ENCODE assay signal across 8 mouse cellular contexts in genomic region chr10:18233891-18234290, GRCm38 (mm10). TPM values are rescaled to one million over a fixed set of nuclear protein-coding genes. Genes with fewer than 3 reads are reported as not detected.
DNase-seq lines count a peak whose midpoint lies in the region; ATAC-seq lines count a peak whose summit lies in the region.

No protein-coding gene starts in this region.

- 40% methylated on average over 3 of the region's 3 CpGs for WGBS in lung, embryonic 15.5 days
- 55% methylated on average over 3 of the region's 3 CpGs for WGBS in intestine, embryonic 14.5 days
- WGBS in neural tube, embryonic 13.5 days = 53% methylated on average over 3 of the region's 3 CpGs

- H3K4me1 ChIP-seq in lung, embryonic 15.5 days = no peaks in the 10 kb centered on the region
- H3K4me1 ChIP-seq in intestine, embryonic 14.5 days (replicated peaks; ENCODE audit: control insufficient read depth, insufficient read depth, low read length) = peaks cover 5% of the 10 kb centered on the region; the same call in 1 of the 2 replicates
- peaks cover 9% of the 10 kb centered on the region for H3K4me1 ChIP-seq in neural tube, embryonic 13.5 days (replicated peaks)

- H3K4me2 ChIP-seq in lung, embryonic 15.5 days = peak overlapping the region; percentile 77
- peak overlapping the region; percentile 62 for H3K4me2 ChIP-seq in intestine, embryonic 14.5 days (ENCODE audit: low read length)
- H3K4me2 ChIP-seq in neural tube, embryonic 13.5 days = peak overlapping the region; percentile 78

- no peaks in the 10 kb centered on the region for H3K36me3 ChIP-seq in lung, embryonic 15.5 days
- H3K36me3 ChIP-seq in intestine, embryonic 14.5 days (ENCODE audit: control insufficient read depth, insufficient read depth, low read length) = no peaks in the 10 kb centered on the region
- no peaks in the 10 kb centered on the region for H3K36me3 ChIP-seq in neural tube, embryonic 13.5 days

- no peak for ATAC-seq in lung, embryonic 15.5 days (ENCODE audit: borderline replicate concordance, extremely low read depth, low FRiP score, low TSS enrichment)
- ATAC-seq in intestine, embryonic 14.5 days (replicated peaks; ENCODE audit: low FRiP score, low TSS enrichment, low read depth) = no peak
- ATAC-seq in neural tube, embryonic 13.5 days (ENCODE audit: low read depth) = no peak

- H3K27ac ChIP-seq in lung, embryonic 15.5 days = no peak overlapping the region
- no peak overlapping the region for H3K27ac ChIP-seq in intestine, embryonic 14.5 days (ENCODE audit: low read depth)
- no peak overlapping the region for H3K27ac ChIP-seq in neural tube, embryonic 13.5 days (replicated peaks)

- no peak overlapping the region for H3K9ac ChIP-seq in lung, embryonic 15.5 days
- H3K9ac ChIP-seq in intestine, embryonic 14.5 days (ENCODE audit: low read length) = no peak overlapping the region
- no peak overlapping the region for H3K9ac ChIP-seq in neural tube, embryonic 13.5 days

- H3K27me3 ChIP-seq in lung, embryonic 15.5 days = no peaks in the 10 kb centered on the region
- no peaks in the 10 kb centered on the region for H3K27me3 ChIP-seq in intestine, embryonic 14.5 days (replicated peaks; ENCODE audit: control insufficient read depth, insufficient read depth, low read length)
- H3K27me3 ChIP-seq in neural tube, embryonic 13.5 days = no peaks in the 10 kb centered on the region

- H3K4me3 ChIP-seq in lung, embryonic 15.5 days = no peak overlapping the region
- 0 out of 2 replicates have a peak overlapping the region, but pooled peaks have one; percentile 71 for H3K4me3 ChIP-seq in intestine, embryonic 14.5 days (ENCODE audit: low read depth, low read length)
- H3K4me3 ChIP-seq in neural tube, embryonic 13.5 days = peak overlapping the region; percentile 60

- peak; percentile 21 to 23 for DNase-seq in cerebellum, postnatal 14 days
- no peak for DNase-seq in cerebellum, adult 18-20 months
- DNase-seq in lung, postnatal 14 days = no peak
- no peak for DNase-seq in intestine, embryonic 14.5 days (ENCODE audit: low spot score)
- no peak for DNase-seq in right cerebral cortex, postnatal 4 days
- no peak for DNase-seq in urinary bladder, adult 18-20 months (ENCODE audit: low spot score in 2 of 2)

- H3K9me3 ChIP-seq in lung, embryonic 15.5 days = no peaks in the 10 kb centered on the region
- no peaks in the 10 kb centered on the region for H3K9me3 ChIP-seq in intestine, embryonic 14.5 days (ENCODE audit: control insufficient read depth, low read length)
- H3K9me3 ChIP-seq in neural tube, embryonic 13.5 days = no peaks in the 10 kb centered on the region

RNA-seq across cellular contexts. Expression of gene Ccdc28a, which starts 0.9 kb away (rescaled TPM):
- polyA plus RNA-seq in lung, embryonic 15.5 days (2015; fragmentation: Nextera tagmentation; extraction: Ambion mirVana) = 9.7 and 10.2 TPM in 2 replicates
- 20.0 and 23.2 TPM in 2 replicates for polyA plus RNA-seq in intestine, embryonic 14.5 days (2014; fragmentation: Nextera tagmentation; extraction: Ambion mirVana)
- polyA plus RNA-seq in neural tube, embryonic 13.5 days (2015; fragmentation: Nextera tagmentation; extraction: Ambion mirVana) = 6.5 and 8.7 TPM in 2 replicates

RNA-seq across cellular contexts. Expression of gene Ect2l, which starts 23.2 kb away (rescaled TPM):
- 0.39 and 0.55 TPM in 2 replicates for polyA plus RNA-seq in lung, embryonic 15.5 days (2015; fragmentation: Nextera tagmentation; extraction: Ambion mirVana)
- polyA plus RNA-seq in intestine, embryonic 14.5 days (2014; fragmentation: Nextera tagmentation; extraction: Ambion mirVana) = 0.38 TPM in 1 of 2 replicates, not detected in the other
- 0.32 TPM in 1 of 2 replicates, not detected in the other for polyA plus RNA-seq in neural tube, embryonic 13.5 days (2015; fragmentation: Nextera tagmentation; extraction: Ambion mirVana)

Comparison
In these comparisons a context has a peak if more than half of its experiments do, and no peak if none do; other contexts are left out.
1. DNase-seq: peak in cerebellum, postnatal 14 days (2 of 2); none in cerebellum, adult 18-20 months (0 of 2), lung, postnatal 14 days (single experiment), intestine, embryonic 14.5 days (single experiment), right cerebral cortex, postnatal 4 days (single experiment) and urinary bladder, adult 18-20 months (0 of 2).
2. Peak in every context shown above with its lines, with median percentiles within 50 percentile points of each other: H3K4me2 ChIP-seq.